ENCODE assay signal across 8 mouse cellular contexts in the genomic region with DNA sequence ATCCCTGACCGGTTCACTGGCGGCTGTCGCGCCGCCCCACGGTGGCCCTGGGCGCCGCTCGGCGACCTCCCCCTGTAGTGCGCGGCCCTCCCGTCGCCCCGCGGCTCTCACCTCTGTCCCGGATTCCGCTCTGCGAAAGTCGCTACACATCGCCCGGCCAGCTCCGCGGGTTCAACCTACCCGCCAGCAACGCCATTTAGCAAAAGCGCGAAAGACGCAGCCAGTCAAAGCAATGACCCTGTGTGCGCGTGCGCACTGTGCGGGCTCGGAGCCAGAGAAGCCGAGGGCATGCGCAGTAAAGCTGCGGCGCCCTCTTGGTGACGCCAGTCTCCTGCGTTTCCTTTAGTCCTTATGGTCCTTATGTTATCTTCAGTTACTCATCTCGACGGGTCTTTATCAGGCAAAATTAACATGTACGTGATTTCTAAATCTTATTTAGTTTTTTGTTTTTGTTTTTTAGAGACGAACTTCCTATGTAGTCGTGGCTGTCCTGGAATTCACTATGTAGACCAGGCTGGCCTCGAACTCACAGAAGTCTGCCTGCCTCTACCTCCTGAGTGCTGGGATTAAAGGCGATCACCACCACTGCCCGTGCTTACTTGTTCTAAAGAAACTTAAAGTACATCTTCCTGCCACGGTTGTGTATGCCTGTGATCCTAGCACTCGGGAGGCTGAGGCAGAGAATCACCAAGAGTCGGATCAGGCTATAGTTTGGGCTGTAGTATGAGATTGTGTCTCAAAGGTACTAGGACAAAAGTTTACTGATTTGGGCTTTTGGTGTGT. TPM values are rescaled to one million over a fixed set of nuclear protein-coding genes. Genes with fewer than 3 reads are reported as not detected.
DNase-seq lines count a peak whose midpoint lies in the region; ATAC-seq and TF ChIP-seq lines count a peak whose summit lies in the region.

A gene (minus strand): TSS at position 259 of the 783 bp plus-strand sequence.

- H3K4me3 ChIP-seq in C2C12 (ENCODE audit: insufficient read depth, poor library complexity, severe bottlenecking), result peak within 1 kb of the TSS; percentile 65
- peak within 1 kb of the TSS; percentile 88 for H3K4me3 ChIP-seq in erythroblast, embryonic 14.5 days (replicated peaks)
- H3K4me3 ChIP-seq in heart, embryonic 13.5 days, result peak within 1 kb of the TSS; percentile 88
- H3K4me3 ChIP-seq in liver, embryonic 12.5 days, result peak within 1 kb of the TSS; percentile 86
- H3K4me3 ChIP-seq in stomach, embryonic 15.5 days (replicated peaks), result peak within 1 kb of the TSS; percentile 76

- no peaks in the 10 kb centered on the region for H3K9me3 ChIP-seq in erythroblast, embryonic 14.5 days (ENCODE audit: control insufficient read depth, low read length)
- H3K9me3 ChIP-seq in heart, embryonic 13.5 days, result no peaks in the 10 kb centered on the region
- H3K9me3 ChIP-seq in liver, embryonic 12.5 days (replicated peaks), result no peaks in the 10 kb centered on the region
- no peaks in the 10 kb centered on the region for H3K9me3 ChIP-seq in stomach, embryonic 15.5 days

- peak; percentile 78 for ATAC-seq in heart, embryonic 13.5 days (ENCODE audit: extremely low read depth, insufficient number of reproducible peaks, low FRiP score, low TSS enrichment)
- peak; percentile 92 for ATAC-seq in liver, embryonic 12.5 days
- ATAC-seq in stomach, embryonic 15.5 days (ENCODE audit: insufficient read depth, low FRiP score, low read depth), result peak; percentile 96

- DNase-seq in brain, embryonic 14.5 days (ENCODE audit: low read depth), result peak; percentile 98
- peak; percentile 97 for DNase-seq in kidney, postnatal 10 days
- DNase-seq in natural killer cell, adult 2 months (ENCODE audit: low spot score in 2 of 2), result peak; percentile 91 to 93

- H3K79me3 ChIP-seq in C2C12 (ENCODE audit: low read depth), result peaks cover 21% of the 10 kb centered on the region

- peaks cover 18% of the 10 kb centered on the region for H3K36me3 ChIP-seq in C2C12 (ENCODE audit: control insufficient read depth, insufficient read depth)
- H3K36me3 ChIP-seq in erythroblast, embryonic 14.5 days (ENCODE audit: control insufficient read depth), result peaks cover 34% of the 10 kb centered on the region
- H3K36me3 ChIP-seq in heart, embryonic 13.5 days, result peaks cover 19% of the 10 kb centered on the region
- H3K36me3 ChIP-seq in liver, embryonic 12.5 days, result peaks cover 29% of the 10 kb centered on the region
- no peaks in the 10 kb centered on the region for H3K36me3 ChIP-seq in stomach, embryonic 15.5 days

- H3ac ChIP-seq in C2C12 (ENCODE audit: control insufficient read depth, insufficient read length, low read depth), result peak within 1 kb of the TSS; percentile 81

- peaks cover 42% of the 10 kb centered on the region for H3K79me2 ChIP-seq in C2C12 (ENCODE audit: control insufficient read depth, insufficient read depth)

- TF ChIP-seq CTCF in C2C12 (IDR thresholded peaks at IDR 0.05; ENCODE audit: control insufficient read depth, insufficient read depth, insufficient read length), result no peak
- TF ChIP-seq CTCF in brain, embryonic 14.5 days (IDR thresholded peaks at IDR 0.05; ENCODE audit: borderline replicate concordance, extremely low read depth, insufficient read depth, insufficient read length), result no peak

- peak within 1 kb of the TSS; percentile 88 for H3K9ac ChIP-seq in heart, embryonic 13.5 days
- H3K9ac ChIP-seq in liver, embryonic 12.5 days, result peak within 1 kb of the TSS; percentile 86
- H3K9ac ChIP-seq in stomach, embryonic 15.5 days, result peak within 1 kb of the TSS; percentile 61

- peak; percentile 29; the same call in 1 of the 2 replicates for TF ChIP-seq POLR2A in brain, embryonic 14.5 days (IDR thresholded peaks at IDR 0.05; ENCODE audit: borderline replicate concordance, extremely low read depth, insufficient read depth, insufficient read length, poor library complexity, severe bottlenecking)

- H3K4me2 ChIP-seq in heart, embryonic 13.5 days, result peak within 1 kb of the TSS; percentile 90
- peak within 1 kb of the TSS; percentile 81 for H3K4me2 ChIP-seq in liver, embryonic 12.5 days
- H3K4me2 ChIP-seq in stomach, embryonic 15.5 days, result peak within 1 kb of the TSS; percentile 77

- peaks cover 26% of the 10 kb centered on the region for H3K4me1 ChIP-seq in erythroblast, embryonic 14.5 days (ENCODE audit: control insufficient read depth)
- peaks cover 15% of the 10 kb centered on the region for H3K4me1 ChIP-seq in heart, embryonic 13.5 days
- peaks cover 20% of the 10 kb centered on the region for H3K4me1 ChIP-seq in liver, embryonic 12.5 days
- H3K4me1 ChIP-seq in stomach, embryonic 15.5 days, result peaks cover 4% of the 10 kb centered on the region; the same call in 1 of the 2 replicates

- WGBS in heart, embryonic 13.5 days, result 8% methylated on average over 51 of the region's 51 CpGs
- WGBS in liver, embryonic 12.5 days (ENCODE audit: insufficient replicate concordance), result 8% methylated on average over 51 of the region's 51 CpGs
- 7% methylated on average over 51 of the region's 51 CpGs for WGBS in stomach, embryonic 15.5 days

- no peaks in the 10 kb centered on the region for H3K27me3 ChIP-seq in C2C12 (ENCODE audit: control insufficient read depth, insufficient read depth, insufficient read length)
- no peaks in the 10 kb centered on the region for H3K27me3 ChIP-seq in erythroblast, embryonic 14.5 days (ENCODE audit: control insufficient read depth)
- H3K27me3 ChIP-seq in heart, embryonic 13.5 days (replicated peaks), result no peaks in the 10 kb centered on the region
- H3K27me3 ChIP-seq in liver, embryonic 12.5 days (replicated peaks), result no peaks in the 10 kb centered on the region
- no peaks in the 10 kb centered on the region for H3K27me3 ChIP-seq in stomach, embryonic 15.5 days (replicated peaks)

- peak within 1 kb of the TSS; percentile 89 for H3K27ac ChIP-seq in heart, embryonic 13.5 days (replicated peaks)
- H3K27ac ChIP-seq in liver, embryonic 12.5 days, result peak within 1 kb of the TSS; percentile 83
- peak within 1 kb of the TSS; percentile 42; the same call in 1 of the 2 replicates for H3K27ac ChIP-seq in stomach, embryonic 15.5 days

TF ChIP-seq in C2C12, 6 proteins besides CTCF, POLR2A, EP300 and RAD21:
- TF ChIP-seq MYOD1 (IDR thresholded peaks at IDR 0.05; ENCODE audit: control insufficient read depth, insufficient read length, low read depth), result no peak
- no peak for TF ChIP-seq MAX (IDR thresholded peaks at IDR 0.05)
- TF ChIP-seq CEBPB (IDR thresholded peaks at IDR 0.05; ENCODE audit: low read depth), result no peak
- no peak for TF ChIP-seq USF1 (IDR thresholded peaks at IDR 0.05; ENCODE audit: low read depth)
- no peak for TF ChIP-seq MYOG (IDR thresholded peaks at IDR 0.05; ENCODE audit: control insufficient read depth, extremely low read depth, insufficient read length)
- TF ChIP-seq FOSL1 (IDR thresholded peaks at IDR 0.05; ENCODE audit: insufficient read depth, low read length, poor library complexity, severe bottlenecking), result no peak

RNA-seq across cellular contexts. Expression of the gene that starts here (rescaled TPM):
- 7.2 TPM for polyA plus RNA-seq in C2C12 (2012; fragmentation: generic; extraction: Trizol)
- polyA plus RNA-seq in brain, embryonic 14.5 days (2012; rRNA removed), result 7.9 and 12.0 TPM in 2 replicates
- polyA plus RNA-seq in erythroblast, embryonic 14.5 days (2012), result 0.45 and 0.72 TPM in 2 replicates
- 8.2 and 8.4 TPM in 2 replicates for polyA plus RNA-seq in heart, embryonic 13.5 days (2015; fragmentation: Nextera tagmentation; extraction: Ambion mirVana)
- polyA plus RNA-seq in liver, embryonic 12.5 days (2016; fragmentation: Nextera tagmentation; extraction: Ambion mirVana), result 8.0 and 8.9 TPM in 2 replicates
- polyA plus RNA-seq in stomach, embryonic 15.5 days (2015; fragmentation: Nextera tagmentation; extraction: Ambion mirVana), result 8.2 and 8.6 TPM in 2 replicates

Comparison
In these comparisons a context has a peak if more than half of its experiments do, and no peak if none do; other contexts are left out.
1. Peak in every context shown above with its lines: DNase-seq, ATAC-seq, H3K4me3 ChIP-seq and H3K27ac ChIP-seq.